Mouse (Mus musculus): ENCODE measurements around the gene Abhd8. TPM values are rescaled to one million over a fixed set of nuclear protein-coding genes. Genes with fewer than 3 reads are reported as not detected.

Abhd8 gene
- polyA plus RNA-seq, 1 experiment from 2014 or later, result 15.2 TPM

DNA sequence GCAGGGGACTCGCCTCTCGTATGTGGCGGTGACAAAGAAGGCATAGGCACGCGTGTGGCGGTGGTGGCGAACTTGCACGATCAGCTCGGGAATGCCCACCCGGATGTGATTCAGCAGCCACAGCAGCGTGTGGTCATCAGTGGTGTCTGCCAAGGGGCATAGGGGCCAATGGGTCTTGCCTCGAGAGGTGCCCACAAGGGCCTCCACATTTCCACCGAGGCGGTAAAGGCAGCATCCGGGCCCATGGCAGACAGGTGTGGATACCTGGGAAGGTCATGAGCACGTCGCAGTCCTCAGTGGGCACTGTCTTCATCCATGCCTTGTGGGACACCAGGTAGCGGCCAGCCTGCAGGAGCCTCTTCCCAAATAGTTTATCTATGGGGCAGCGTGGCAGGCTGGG, 21.3 kb upstream of the Abhd8 start:
- TF ChIP-seq CTCF (IDR thresholded peaks at IDR 0.05; ENCODE audit: low read depth), result no peak
- H3K4me1 ChIP-seq (replicated peaks; ENCODE audit: control insufficient read depth, insufficient read depth, low read length), result peaks cover 9% of the 10 kb centered on the region
- no peak overlapping the region for H3K9ac ChIP-seq (ENCODE audit: low read depth, low read length)
- no peaks in the 10 kb centered on the region for H3K27me3 ChIP-seq (replicated peaks; ENCODE audit: control insufficient read depth, insufficient read depth, low read length)
- H3K36me3 ChIP-seq (ENCODE audit: control insufficient read depth, insufficient read depth), result no peaks in the 10 kb centered on the region
- no peak overlapping the region for H3K27ac ChIP-seq (ENCODE audit: low read depth, low read length)
- no peak overlapping the region for H3K4me3 ChIP-seq (ENCODE audit: low read depth, low read length)
- no peaks in the 10 kb centered on the region for H3K9me3 ChIP-seq (ENCODE audit: control insufficient read depth)
- WGBS, result 91% methylated on average over 19 of the region's 19 CpGs
- peak overlapping the region; percentile 93; the same call in 1 of the 2 replicates for H3K4me2 ChIP-seq (replicated peaks; ENCODE audit: low read depth)
- no peak for ATAC-seq

DNA sequence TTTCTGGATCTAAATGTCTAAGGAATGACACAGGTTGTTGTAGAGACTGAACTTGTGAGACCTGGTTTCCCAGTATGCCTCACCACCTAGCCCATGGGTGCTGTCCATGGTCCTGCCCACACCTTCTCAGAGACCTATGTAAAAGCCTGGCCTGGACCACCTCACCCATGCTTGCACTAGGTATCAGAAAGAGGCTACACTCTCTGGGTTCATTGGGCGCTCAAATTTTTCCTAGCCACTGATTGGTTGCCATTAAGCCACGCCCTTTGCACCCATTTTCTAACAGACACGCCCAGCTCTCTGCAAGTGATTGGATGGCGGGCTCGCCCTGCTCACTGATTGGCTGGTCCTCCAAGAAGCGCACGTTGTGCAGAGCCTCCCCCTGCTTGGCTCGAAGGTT, 20.5 kb upstream of the Abhd8 start:
- WGBS, result 55% methylated on average over 8 of the region's 8 CpGs
- no peak for ATAC-seq
- H3K9me3 ChIP-seq (ENCODE audit: control insufficient read depth), result no peaks in the 10 kb centered on the region

DNA sequence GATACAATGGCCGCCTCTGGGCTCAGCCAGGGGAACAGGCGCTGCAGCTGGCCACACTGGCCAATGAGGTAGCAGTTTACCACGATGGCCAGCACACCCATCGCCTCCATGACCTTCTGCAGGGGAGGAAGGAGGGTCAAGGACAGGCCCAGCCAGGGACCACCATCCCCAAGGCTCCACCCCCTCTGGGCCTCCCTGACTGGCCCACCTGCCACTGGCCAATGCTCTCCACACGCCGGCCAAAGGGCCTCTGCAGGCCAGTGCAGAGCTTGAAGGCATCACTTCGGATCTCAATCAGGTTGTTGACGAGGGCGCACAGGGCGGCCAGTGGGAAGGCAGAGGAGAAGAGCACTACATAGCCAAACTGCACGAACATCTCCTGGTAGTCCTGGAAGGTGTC, 15.5 kb upstream of the Abhd8 start:
- ATAC-seq, result no peak

More for the DNA sequence above, 20.5 kb upstream of the Abhd8 start:
- no peak for TF ChIP-seq CTCF (IDR thresholded peaks at IDR 0.05; ENCODE audit: low read depth)
- Histone ChIP-seq H3K27ac (ENCODE audit: low read depth, low read length) (no peak overlapping the region), H3K4me2 (replicated peaks; ENCODE audit: low read depth) (no peak overlapping the region), H3K36me3 (ENCODE audit: control insufficient read depth, insufficient read depth) (0 out of 2 replicates have a peak, but pooled peaks cover 2% of the 10 kb centered on the region), H3K9ac (ENCODE audit: low read depth, low read length) (no peak overlapping the region), H3K27me3 (replicated peaks; ENCODE audit: control insufficient read depth, insufficient read depth, low read length) (no peaks in the 10 kb centered on the region), H3K4me1 (replicated peaks; ENCODE audit: control insufficient read depth, insufficient read depth, low read length) (peaks cover 6% of the 10 kb centered on the region), H3K4me3 (ENCODE audit: low read depth, low read length) (no peak overlapping the region)

GRCm38 (mm10) chr8:71477196-71477845, 13.9 kb upstream of the Abhd8 start:
- peak; percentile 71 for TF ChIP-seq CTCF (IDR thresholded peaks at IDR 0.05; ENCODE audit: low read depth)
- Histone ChIP-seq H3K27me3 (replicated peaks; ENCODE audit: control insufficient read depth, insufficient read depth, low read length) (no peaks in the 10 kb centered on the region), H3K9ac (ENCODE audit: low read depth, low read length) (0 out of 2 replicates have a peak overlapping the region, but pooled peaks have one; percentile 64), H3K27ac (ENCODE audit: low read depth, low read length) (no peak overlapping the region), H3K4me1 (replicated peaks; ENCODE audit: control insufficient read depth, insufficient read depth, low read length) (no peaks in the 10 kb centered on the region; the same call in 1 of the 2 replicates), H3K4me3 (ENCODE audit: low read depth, low read length) (peak overlapping the region; percentile 65; the same call in 1 of the 2 replicates), H3K4me2 (replicated peaks; ENCODE audit: low read depth) (peak overlapping the region; percentile 85), H3K36me3 (ENCODE audit: control insufficient read depth, insufficient read depth) (peaks cover 23% of the 10 kb centered on the region), H3K9me3 (ENCODE audit: control insufficient read depth) (no peaks in the 10 kb centered on the region)
- ATAC-seq, result no peak
- 56% methylated on average over 14 of the region's 14 CpGs for WGBS

More for the DNA sequence above, 15.5 kb upstream of the Abhd8 start:
- no peak overlapping the region for H3K9ac ChIP-seq (ENCODE audit: low read depth, low read length)
- H3K36me3 ChIP-seq (ENCODE audit: control insufficient read depth, insufficient read depth), result peaks cover 10% of the 10 kb centered on the region; the same call in 1 of the 2 replicates
- H3K4me2 ChIP-seq (replicated peaks; ENCODE audit: low read depth), result no peak overlapping the region
- no peak for TF ChIP-seq CTCF (IDR thresholded peaks at IDR 0.05; ENCODE audit: low read depth)
- no peaks in the 10 kb centered on the region for H3K9me3 ChIP-seq (ENCODE audit: control insufficient read depth)
- H3K27ac ChIP-seq (ENCODE audit: low read depth, low read length), result no peak overlapping the region
- H3K4me1 ChIP-seq (replicated peaks; ENCODE audit: control insufficient read depth, insufficient read depth, low read length), result no peaks in the 10 kb centered on the region; the same call in 1 of the 2 replicates
- H3K27me3 ChIP-seq (replicated peaks; ENCODE audit: control insufficient read depth, insufficient read depth, low read length), result no peaks in the 10 kb centered on the region
- 92% methylated on average over 11 of the region's 11 CpGs for WGBS
- no peak overlapping the region for H3K4me3 ChIP-seq (ENCODE audit: low read depth, low read length)

GRCm38 (mm10) chr8:71476099-71476940, 12.9 kb upstream of the Abhd8 start:
- Histone ChIP-seq H3K4me2 (replicated peaks; ENCODE audit: low read depth) (peak overlapping the region; percentile 85), H3K36me3 (ENCODE audit: control insufficient read depth, insufficient read depth) (peaks cover 33% of the 10 kb centered on the region), H3K4me1 (replicated peaks; ENCODE audit: control insufficient read depth, insufficient read depth, low read length) (no peaks in the 10 kb centered on the region; the same call in 1 of the 2 replicates), H3K9ac (ENCODE audit: low read depth, low read length) (peak overlapping the region; percentile 64), H3K4me3 (ENCODE audit: low read depth, low read length) (peak overlapping the region; percentile 65), H3K9me3 (ENCODE audit: control insufficient read depth) (no peaks in the 10 kb centered on the region), H3K27me3 (replicated peaks; ENCODE audit: control insufficient read depth, insufficient read depth, low read length) (no peaks in the 10 kb centered on the region), H3K27ac (ENCODE audit: low read depth, low read length) (peak overlapping the region; percentile 80)
- ATAC-seq, result peak; percentile 73
- WGBS, result under 1% methylated on average over 101 of the region's 121 CpGs
- peak; percentile 53 for TF ChIP-seq CTCF (IDR thresholded peaks at IDR 0.05; ENCODE audit: low read depth)

DNA sequence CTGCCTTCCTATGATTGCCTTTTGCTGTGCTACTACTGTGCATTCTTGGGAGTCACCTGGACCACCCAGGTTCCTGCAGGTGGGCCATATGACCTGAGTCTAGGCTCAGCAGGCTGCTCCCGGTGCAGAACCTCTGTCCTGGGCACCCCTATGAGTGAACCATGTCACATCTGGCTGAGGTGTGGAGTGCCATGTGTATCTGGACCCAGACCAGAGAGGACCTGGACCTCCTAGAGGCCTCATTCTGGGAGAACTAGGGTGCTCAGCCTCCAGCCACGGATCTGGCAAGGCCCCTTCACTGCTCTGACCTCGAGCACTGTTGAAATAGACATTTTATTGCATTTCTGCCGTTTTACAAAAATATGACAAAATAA, 12.2 kb upstream of the Abhd8 start:
- no peak overlapping the region; the same call in 1 of the 2 replicates for H3K27ac ChIP-seq (ENCODE audit: low read depth, low read length)
- no peaks in the 10 kb centered on the region for H3K9me3 ChIP-seq (ENCODE audit: control insufficient read depth)
- WGBS, result 22% methylated on average over 4 of the region's 4 CpGs
- no peaks in the 10 kb centered on the region; the same call in 1 of the 2 replicates for H3K4me1 ChIP-seq (replicated peaks; ENCODE audit: control insufficient read depth, insufficient read depth, low read length)
- H3K27me3 ChIP-seq (replicated peaks; ENCODE audit: control insufficient read depth, insufficient read depth, low read length), result no peaks in the 10 kb centered on the region
- ATAC-seq, result no peak
- H3K36me3 ChIP-seq (ENCODE audit: control insufficient read depth, insufficient read depth), result peaks cover 35% of the 10 kb centered on the region
- no peak for TF ChIP-seq CTCF (IDR thresholded peaks at IDR 0.05; ENCODE audit: low read depth)
- H3K4me2 ChIP-seq (replicated peaks; ENCODE audit: low read depth), result peak overlapping the region; percentile 85
- H3K4me3 ChIP-seq (ENCODE audit: low read depth, low read length), result peak overlapping the region; percentile 65
- 0 out of 2 replicates have a peak overlapping the region, but pooled peaks have one; percentile 64 for H3K9ac ChIP-seq (ENCODE audit: low read depth, low read length)
